Mouse (Mus musculus) neural tube, embryonic 15.5 days (tissue): Measurements from ENCODE around the gene Xpo4. TPM values are rescaled to one million over a fixed set of nuclear protein-coding genes. Genes with fewer than 3 reads are reported as not detected.
"Not testable (repeated sequence)": the region's sequence is repeated elsewhere in the genome, so short reads cannot be mapped to it uniquely, and the experiment has no call there.

Experiments used
- ATAC-seq: fragments of 200-750 bp; cut with Nextera tagmentation; 2 replicates; pipeline ENCODE4 v1.8.0; 2017; ENCODE audit warnings: mild to moderate bottlenecking, moderate TSS enrichment, moderate library complexity; ENCODE audit not compliant: low FRiP score
- H3K27ac ChIP-seq: fragments of 300-500 bp; sonication (generic); replicated peaks from 2 replicates; pipeline ENCODE4 v1.5.1; 2015; ENCODE audit warnings: mild to moderate bottlenecking, inconsistent platforms
- H3K27me3 ChIP-seq: fragments of 300-500 bp; sonication (generic); replicated peaks from 2 replicates; pipeline ENCODE4 v1.6.1; 2015; ENCODE audit warnings: inconsistent platforms
- H3K36me3 ChIP-seq: fragments of 300-500 bp; sonication (generic); 2 replicates; pipeline ENCODE4 v1.6.1; 2015; ENCODE audit warnings: inconsistent platforms
- H3K4me1 ChIP-seq: fragments of 300-500 bp; sonication (generic); 2 replicates; pipeline ENCODE4 v1.6.1; 2015; ENCODE audit warnings: inconsistent platforms
- H3K4me2 ChIP-seq: fragments of 300-500 bp; sonication (generic); 2 replicates; pipeline ENCODE4 v1.6.1; 2015; ENCODE audit warnings: inconsistent platforms, mild to moderate bottlenecking, moderate library complexity
- H3K4me3 ChIP-seq: fragments of 300-500 bp; sonication (generic); replicated peaks from 2 replicates; pipeline ENCODE4 v1.5.1; 2015; ENCODE audit warnings: mild to moderate bottlenecking, inconsistent platforms
- H3K9ac ChIP-seq: fragments of 300-500 bp; sonication (generic); replicated peaks from 2 replicates; pipeline ENCODE4 v1.6.1; 2015; ENCODE audit warnings: mild to moderate bottlenecking, inconsistent platforms
- H3K9me3 ChIP-seq: fragments of 300-500 bp; sonication (generic); replicated peaks from 2 replicates; pipeline ENCODE4 v1.6.1; 2016; ENCODE audit warnings: inconsistent platforms
- WGBS: fragments of 180-500 bp; shearing (Covaris S2); methylation state at CpG from one replicate; pipeline ENCODE4 v1.1.7; 2015; ENCODE audit warnings: mixed read lengths; 5-methylcytosine and 5-hydroxymethylcytosine counted together
- polyA plus RNA-seq: library from polyadenylated mRNA; unstranded; fragments of >200 nt; fragmentation: Nextera tagmentation; extraction: Ambion mirVana; gene quantifications from 2 replicates; pipeline ENCODE4 v1.2.1, GENCODE M21; 2015

Xpo4 gene
- polyA plus RNA-seq, 1 experiment from 2014 or later, result 11.0 TPM

- Histone ChIP-seq H3K27me3 (no peaks in the 10 kb centered on the region), H3K9me3 (no peaks in the 10 kb centered on the region), H3K9ac (no peak overlapping the region), H3K4me3 (no peak overlapping the region), H3K4me1 (no peaks in the 10 kb centered on the region), H3K4me2 (no peak overlapping the region), H3K27ac (no peak overlapping the region), H3K36me3 (no peaks in the 10 kb centered on the region)
- ATAC-seq, result peak; percentile 92
- 38% methylated on average over 5 of the region's 5 CpGs for WGBS
Measured at GRCm38 (mm10) chr14:57679958-57680535, 14.8 kb upstream of the Xpo4 start.

GRCm38 (mm10) chr14:57679523-57679922 is 14.3 kb upstream of the Xpo4 start:
- Histone ChIP-seq H3K9me3 (no peaks in the 10 kb centered on the region), H3K27me3 (no peaks in the 10 kb centered on the region), H3K4me1 (no peaks in the 10 kb centered on the region), H3K36me3 (no peaks in the 10 kb centered on the region), H3K27ac (no peak overlapping the region), H3K4me2 (no peak overlapping the region), H3K9ac (no peak overlapping the region), H3K4me3 (no peak overlapping the region)
- WGBS, result 23% methylated on average over 1 of the region's 1 CpGs
- peak; percentile 54; the same call in 1 of the 2 replicates for ATAC-seq

- WGBS, result 58% methylated on average over 2 of the region's 2 CpGs
- H3K9me3 ChIP-seq, result no peaks in the 10 kb centered on the region
- H3K4me1 ChIP-seq, result no peaks in the 10 kb centered on the region
- H3K4me3 ChIP-seq, result no peak overlapping the region
- H3K9ac ChIP-seq, result no peak overlapping the region
- no peaks in the 10 kb centered on the region for H3K36me3 ChIP-seq
- no peak overlapping the region for H3K4me2 ChIP-seq
- H3K27ac ChIP-seq, result no peak overlapping the region
- ATAC-seq, result no peak
- no peaks in the 10 kb centered on the region for H3K27me3 ChIP-seq
Measured at GRCm38 (mm10) chr14:57675481-57675880, 10.3 kb upstream of the Xpo4 start.

- peak overlapping the region; percentile 89 for H3K4me3 ChIP-seq
- H3K27me3 ChIP-seq, result no peaks in the 10 kb centered on the region
- peaks cover 26% of the 10 kb centered on the region for H3K4me1 ChIP-seq
- no peaks in the 10 kb centered on the region for H3K36me3 ChIP-seq
- ATAC-seq, result no peak
- peak overlapping the region; percentile 92 for H3K9ac ChIP-seq
- H3K27ac ChIP-seq, result peak overlapping the region; percentile 99
- 15% methylated on average over 10 of the region's 10 CpGs for WGBS
- no peaks in the 10 kb centered on the region for H3K9me3 ChIP-seq
- peak overlapping the region; percentile 75 for H3K4me2 ChIP-seq
Measured at GRCm38 (mm10) chr14:57665628-57665950, 359 bp upstream of the Xpo4 start.

- ATAC-seq, result peak; percentile 63
- H3K9ac ChIP-seq, result peak overlapping the region; percentile 92
- peak overlapping the region; percentile 89 for H3K4me3 ChIP-seq
- H3K27ac ChIP-seq, result peak overlapping the region; percentile 99
- no peaks in the 10 kb centered on the region for H3K27me3 ChIP-seq
- H3K9me3 ChIP-seq, result no peaks in the 10 kb centered on the region
- under 1% methylated on average over 19 of the region's 19 CpGs for WGBS
- peak overlapping the region; percentile 75 for H3K4me2 ChIP-seq
- no peaks in the 10 kb centered on the region for H3K36me3 ChIP-seq
- peaks cover 26% of the 10 kb centered on the region for H3K4me1 ChIP-seq
Measured at GRCm38 (mm10) chr14:57664311-57664821, 864 bp downstream of the Xpo4 start.

GRCm38 (mm10) chr14:57663630-57664029 is 1.6 kb downstream of the Xpo4 start:
- Histone ChIP-seq H3K9ac (0 out of 2 replicates have a peak overlapping the region, but pooled peaks have one; percentile 23), H3K4me2 (peak overlapping the region; percentile 75), H3K9me3 (no peaks in the 10 kb centered on the region), H3K4me3 (peak overlapping the region; percentile 89), H3K27ac (no peak overlapping the region), H3K36me3 (no peaks in the 10 kb centered on the region), H3K27me3 (no peaks in the 10 kb centered on the region), H3K4me1 (peaks cover 26% of the 10 kb centered on the region)
- ATAC-seq, result no peak
- WGBS, result 43% methylated on average over 1 of the region's 1 CpGs

- H3K9ac ChIP-seq, result no peak overlapping the region
- H3K4me3 ChIP-seq, result no peak overlapping the region
- 0 out of 2 replicates have a peak, but pooled peaks cover 5% of the 10 kb centered on the region for H3K4me1 ChIP-seq
- H3K27ac ChIP-seq, result no peak overlapping the region
- 97% methylated on average over 4 of the region's 4 CpGs for WGBS
- no peaks in the 10 kb centered on the region for H3K9me3 ChIP-seq
- no peak overlapping the region for H3K4me2 ChIP-seq
- H3K27me3 ChIP-seq, result no peaks in the 10 kb centered on the region
- no peak for ATAC-seq
- no peaks in the 10 kb centered on the region for H3K36me3 ChIP-seq
Measured at GRCm38 (mm10) chr14:57658301-57658700, 6.9 kb downstream of the Xpo4 start.

- Histone ChIP-seq H3K4me2 (no peak overlapping the region), H3K9me3 (no peaks in the 10 kb centered on the region), H3K36me3 (no peaks in the 10 kb centered on the region), H3K4me3 (no peak overlapping the region), H3K27me3 (no peaks in the 10 kb centered on the region), H3K4me1 (0 out of 2 replicates have a peak, but pooled peaks cover 3% of the 10 kb centered on the region), H3K9ac (no peak overlapping the region), H3K27ac (no peak overlapping the region)
- no peak for ATAC-seq
- 95% methylated on average over 2 of the region's 2 CpGs for WGBS
Measured at GRCm38 (mm10) chr14:57657500-57657899, 7.7 kb downstream of the Xpo4 start.

GRCm38 (mm10) chr14:57656519-57656918 is 8.7 kb downstream of the Xpo4 start:
- not testable (repeated sequence) for H3K4me3 ChIP-seq, H3K9ac ChIP-seq, ATAC-seq, H3K4me1 ChIP-seq, H3K9me3 ChIP-seq, H3K27ac ChIP-seq, H3K36me3 ChIP-seq, H3K27me3 ChIP-seq, H3K4me2 ChIP-seq
- WGBS, result 84% methylated on average over 3 of the region's 3 CpGs

GRCm38 (mm10) chr14:57649501-57649900 is 15.7 kb downstream of the Xpo4 start:
- Histone ChIP-seq H3K27me3 (no peaks in the 10 kb centered on the region), H3K9me3 (no peaks in the 10 kb centered on the region), H3K27ac (no peak overlapping the region), H3K4me3 (no peak overlapping the region), H3K36me3 (no peaks in the 10 kb centered on the region), H3K9ac (no peak overlapping the region), H3K4me2 (no peak overlapping the region), H3K4me1 (no peaks in the 10 kb centered on the region)
- no peak for ATAC-seq

GRCm38 (mm10) chr14:57646155-57646554 is 19.1 kb downstream of the Xpo4 start:
- Histone ChIP-seq H3K27ac (no peak overlapping the region), H3K27me3 (no peaks in the 10 kb centered on the region)
- 92% methylated on average over 4 of the region's 4 CpGs for WGBS

GRCm38 (mm10) chr14:57639153-57639552 is 26.1 kb downstream of the Xpo4 start:
- Histone ChIP-seq H3K4me2 (no peak overlapping the region), H3K4me1 (no peaks in the 10 kb centered on the region), H3K36me3 (peaks cover 6% of the 10 kb centered on the region; the same call in 1 of the 2 replicates), H3K9me3 (no peaks in the 10 kb centered on the region), H3K4me3 (no peak overlapping the region), H3K27me3 (no peaks in the 10 kb centered on the region), H3K27ac (no peak overlapping the region), H3K9ac (no peak overlapping the region)
- no peak for ATAC-seq
- 93% methylated on average over 3 of the region's 3 CpGs for WGBS

More at GRCm38 (mm10) chr14:57646155-57646554, 19.1 kb downstream of the Xpo4 start:
- peaks cover 6% of the 10 kb centered on the region; the same call in 1 of the 2 replicates for H3K36me3 ChIP-seq
- H3K4me3 ChIP-seq, result no peak overlapping the region
- no peaks in the 10 kb centered on the region for H3K4me1 ChIP-seq
- no peaks in the 10 kb centered on the region for H3K9me3 ChIP-seq
- no peak overlapping the region for H3K9ac ChIP-seq
- H3K4me2 ChIP-seq, result no peak overlapping the region
- no peak for ATAC-seq
